In genomic region chr17:25795609-25796092, GRCm38 (mm10) we compare ENCODE assay signal across 8 mouse cellular contexts. TPM values are rescaled to one million over a fixed set of nuclear protein-coding genes. Genes with fewer than 3 reads are reported as not detected.
DNase-seq lines count a peak whose midpoint lies in the region; ATAC-seq and TF ChIP-seq lines count a peak whose summit lies in the region.

Gene AC134908.4 (minus strand): TSS chr17:25795659.

- WGBS in forebrain, embryonic 10.5 days: 1% methylated on average over 6 of the region's 6 CpGs
- 44% methylated on average over 6 of the region's 6 CpGs for WGBS in liver, embryonic 14.5 days (ENCODE audit: insufficient replicate concordance)
- WGBS in stomach, embryonic 15.5 days: 31% methylated on average over 6 of the region's 6 CpGs

- H3K9ac ChIP-seq in liver, embryonic 14.5 days (replicated peaks): peak within 1 kb of the TSS; percentile 74
- peak within 1 kb of the TSS; percentile 61 for H3K9ac ChIP-seq in stomach, embryonic 15.5 days

- peaks cover 14% of the 10 kb centered on the region for H3K36me3 ChIP-seq in E14TG2a.4 (ENCODE audit: insufficient read depth, low read length)
- peaks cover 30% of the 10 kb centered on the region for H3K36me3 ChIP-seq in forebrain, embryonic 10.5 days (replicated peaks)
- H3K36me3 ChIP-seq in liver, embryonic 14.5 days (replicated peaks; ENCODE audit: control insufficient read depth, insufficient read depth, low read depth): no peaks in the 10 kb centered on the region
- no peaks in the 10 kb centered on the region for H3K36me3 ChIP-seq in stomach, embryonic 15.5 days

- peaks cover 14% of the 10 kb centered on the region for H3K27me3 ChIP-seq in E14TG2a.4 (ENCODE audit: insufficient read depth, low read length)
- no peaks in the 10 kb centered on the region for H3K27me3 ChIP-seq in forebrain, embryonic 10.5 days (ENCODE audit: poor library complexity, severe bottlenecking)
- H3K27me3 ChIP-seq in liver, embryonic 14.5 days (ENCODE audit: control insufficient read depth, insufficient read depth, low read length): no peaks in the 10 kb centered on the region
- H3K27me3 ChIP-seq in stomach, embryonic 15.5 days (replicated peaks): no peaks in the 10 kb centered on the region

- DNase-seq in cerebellum, postnatal 25 days: peak; percentile 22 to 50
- no peak for DNase-seq in cerebellum, adult 9-10 months
- DNase-seq in forebrain, embryonic 10.5 days (ENCODE audit: extremely low spot score, low spot score): peak; percentile 90
- DNase-seq in kidney, adult 8-10 months: peak; percentile 67 to 79
- no peak for DNase-seq in liver, embryonic 14.5 days (ENCODE audit: low read depth in 3 of 3, low spot score in 3 of 3)

- TF ChIP-seq EP300 in liver, embryonic 14.5 days (IDR thresholded peaks at IDR 0.05; ENCODE audit: low read depth): no peak

- no peak for ATAC-seq in liver, embryonic 14.5 days (ENCODE audit: insufficient read depth)
- no peak for ATAC-seq in stomach, embryonic 15.5 days (ENCODE audit: insufficient read depth, low FRiP score, low read depth)
- no peak for ATAC-seq in megakaryocyte-erythroid progenitor cell, adult 5-6 weeks (replicated peaks; ENCODE audit: low FRiP score, low TSS enrichment, poor library complexity, severe bottlenecking)

- H3K27ac ChIP-seq in forebrain, embryonic 10.5 days: peak within 1 kb of the TSS; percentile 93
- no peak within 1 kb of the TSS for H3K27ac ChIP-seq in liver, embryonic 14.5 days
- peak within 1 kb of the TSS; percentile 27 for H3K27ac ChIP-seq in stomach, embryonic 15.5 days

- no peak for TF ChIP-seq CTCF in E14TG2a.4 (conservative IDR thresholded peaks at IDR 0.05; ENCODE audit: low read length)
- TF ChIP-seq CTCF in liver, embryonic 14.5 days (IDR thresholded peaks at IDR 0.05; ENCODE audit: low read depth): no peak

- no peaks in the 10 kb centered on the region for H3K9me3 ChIP-seq in E14TG2a.4 (ENCODE audit: low read length)
- no peaks in the 10 kb centered on the region for H3K9me3 ChIP-seq in forebrain, embryonic 10.5 days
- no peaks in the 10 kb centered on the region for H3K9me3 ChIP-seq in liver, embryonic 14.5 days (ENCODE audit: control insufficient read depth, low read length)
- no peaks in the 10 kb centered on the region for H3K9me3 ChIP-seq in stomach, embryonic 15.5 days

- H3K4me1 ChIP-seq in E14TG2a.4 (replicated peaks; ENCODE audit: low read depth, low read length): peaks cover 61% of the 10 kb centered on the region
- H3K4me1 ChIP-seq in forebrain, embryonic 10.5 days: peaks cover 74% of the 10 kb centered on the region
- peaks cover 11 to 25% of the 10 kb centered on the region in 2 experiments for H3K4me1 ChIP-seq in liver, embryonic 14.5 days (replicated peaks; ENCODE audit: control insufficient read depth in 2 of 2, insufficient read depth in 2 of 2, low read length in 1 of 2)
- peaks cover 34% of the 10 kb centered on the region for H3K4me1 ChIP-seq in stomach, embryonic 15.5 days

- peak within 1 kb of the TSS; percentile 88 for H3K4me3 ChIP-seq in E14TG2a.4 (replicated peaks; ENCODE audit: low read length)
- H3K4me3 ChIP-seq in forebrain, embryonic 10.5 days: peak within 1 kb of the TSS; percentile 78
- H3K4me3 ChIP-seq in liver, embryonic 14.5 days (ENCODE audit: insufficient read depth in 1 of 2, low read depth in 2 of 2, low read length in 2 of 2): peak within 1 kb of the TSS; percentile 57 to 62
- peak within 1 kb of the TSS; percentile 85 for H3K4me3 ChIP-seq in stomach, embryonic 15.5 days (replicated peaks)

- H3K4me2 ChIP-seq in liver, embryonic 14.5 days (ENCODE audit: low read depth): peak within 1 kb of the TSS; percentile 92
- peak within 1 kb of the TSS; percentile 91 for H3K4me2 ChIP-seq in stomach, embryonic 15.5 days

RNA-seq across cellular contexts. Expression of gene AC134908.4, which starts in this region (rescaled TPM):
- 2.4 and 4.0 TPM in 2 replicates for polyA plus RNA-seq in forebrain, embryonic 10.5 days (2016; fragmentation: Nextera tagmentation; extraction: Ambion mirVana)
- polyA plus RNA-seq in liver, embryonic 14.5 days (2012; rRNA removed): not detected in 2 replicates
- polyA plus RNA-seq in liver, embryonic 14.5 days (2014; fragmentation: Nextera tagmentation; extraction: Ambion mirVana): not detected in 2 replicates
- polyA plus RNA-seq in stomach, embryonic 15.5 days (2015; fragmentation: Nextera tagmentation; extraction: Ambion mirVana): not detected in 2 replicates
- 19.1 TPM in 1 of 2 replicates, not detected in the other for total RNA-seq in megakaryocyte-erythroid progenitor cell, adult 5-6 weeks (2014; fragmentation: Nextera tagmentation)
- total RNA-seq in megakaryocyte-erythroid progenitor cell, adult 5-6 weeks (2017): not detected in 2 replicates

Comparison
In these comparisons a context has a peak if more than half of its experiments do, and no peak if none do; other contexts are left out.
1. DNase-seq: peak in cerebellum, postnatal 25 days (2 of 2), forebrain, embryonic 10.5 days (single experiment) and kidney, adult 8-10 months (2 of 2); none in cerebellum, adult 9-10 months (single experiment) and liver, embryonic 14.5 days (0 of 3).
2. Peak in every context shown above with its lines, with median percentiles within 50 percentile points of each other: H3K4me3 ChIP-seq.